ENCODE assay signal across 8 mouse cellular contexts in the genomic region with DNA sequence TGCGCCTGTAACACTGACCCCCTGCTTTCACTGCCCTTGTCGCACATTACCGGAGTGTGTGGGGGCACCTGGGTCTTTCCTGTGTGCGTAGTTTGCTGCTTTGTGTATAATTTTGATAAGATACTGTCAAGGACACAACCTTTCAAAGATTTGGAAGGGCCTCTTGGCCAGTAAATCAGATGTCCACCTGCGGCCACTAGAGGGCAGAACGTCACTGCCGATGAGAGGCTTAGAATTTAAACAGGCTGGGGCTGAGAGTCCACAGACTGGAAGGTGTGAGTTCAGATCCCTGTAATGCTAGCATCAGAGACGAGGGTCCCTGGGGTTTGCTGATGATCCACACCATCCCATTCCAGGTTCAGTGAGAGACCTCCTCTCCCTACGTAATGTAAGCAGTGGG. TPM values are rescaled to one million over a fixed set of nuclear protein-coding genes. Genes with fewer than 3 reads are reported as not detected.
DNase-seq lines count a peak whose midpoint lies in the region; ATAC-seq and TF ChIP-seq lines count a peak whose summit lies in the region.

No protein-coding gene starts in this region.

- no peaks in the 10 kb centered on the region; the same call in 1 of the 2 replicates for H3K4me1 ChIP-seq in hindbrain, embryonic 11.5 days (replicated peaks; ENCODE audit: control insufficient read depth, insufficient read depth, low read length)
- H3K4me1 ChIP-seq in hindbrain, embryonic 13.5 days (replicated peaks), result no peaks in the 10 kb centered on the region
- no peaks in the 10 kb centered on the region for H3K4me1 ChIP-seq in cortical plate, adult 2 months (ENCODE audit: control insufficient read depth, insufficient read depth, low read length)
- H3K4me1 ChIP-seq in heart, postnatal 0 days (ENCODE audit: control insufficient read depth, insufficient read depth), result peaks cover 9% of the 10 kb centered on the region; the same call in 1 of the 2 replicates
- no peaks in the 10 kb centered on the region for H3K4me1 ChIP-seq in limb, embryonic 14.5 days (ENCODE audit: control insufficient read depth, insufficient read depth, low read length)

- H3K36me3 ChIP-seq in hindbrain, embryonic 11.5 days (ENCODE audit: control insufficient read depth, insufficient read depth, low read length), result 0 out of 2 replicates have a peak, but pooled peaks cover 2% of the 10 kb centered on the region
- H3K36me3 ChIP-seq in hindbrain, embryonic 13.5 days, result peaks cover 46% of the 10 kb centered on the region
- peaks cover 32% of the 10 kb centered on the region for H3K36me3 ChIP-seq in heart, postnatal 0 days (replicated peaks; ENCODE audit: control insufficient read depth, insufficient read depth, low read length)
- peaks cover 57% of the 10 kb centered on the region for H3K36me3 ChIP-seq in limb, embryonic 14.5 days (ENCODE audit: control insufficient read depth, insufficient read depth, low read length)

- TF ChIP-seq EP300 in heart, postnatal 0 days (IDR thresholded peaks at IDR 0.05; ENCODE audit: low read depth), result no peak

- WGBS in hindbrain, embryonic 11.5 days, result 36% methylated on average over 9 of the region's 9 CpGs
- 39% methylated on average over 9 of the region's 9 CpGs for WGBS in hindbrain, embryonic 13.5 days
- 21% methylated on average over 9 of the region's 9 CpGs for WGBS in heart, postnatal 0 days
- WGBS in limb, embryonic 14.5 days, result 43% methylated on average over 9 of the region's 9 CpGs

- TF ChIP-seq POLR2A in cortical plate, adult 2 months (IDR thresholded peaks at IDR 0.05; ENCODE audit: extremely low read depth, insufficient read depth, low read length), result no peak
- TF ChIP-seq POLR2A in limb, embryonic 14.5 days (IDR thresholded peaks at IDR 0.05; ENCODE audit: borderline replicate concordance, extremely low read depth, insufficient read depth, insufficient read length), result no peak

- no peak overlapping the region for H3K4me2 ChIP-seq in hindbrain, embryonic 11.5 days (replicated peaks; ENCODE audit: low read depth, low read length)
- no peak overlapping the region for H3K4me2 ChIP-seq in hindbrain, embryonic 13.5 days
- H3K4me2 ChIP-seq in heart, postnatal 0 days (ENCODE audit: low read depth, low read length), result no peak overlapping the region
- no peak overlapping the region for H3K4me2 ChIP-seq in limb, embryonic 14.5 days (replicated peaks; ENCODE audit: low read depth, low read length, severe bottlenecking)

- no peaks in the 10 kb centered on the region for H3K27me3 ChIP-seq in hindbrain, embryonic 11.5 days (ENCODE audit: control insufficient read depth, insufficient read depth, low read length)
- no peaks in the 10 kb centered on the region for H3K27me3 ChIP-seq in hindbrain, embryonic 13.5 days
- H3K27me3 ChIP-seq in heart, postnatal 0 days (ENCODE audit: control insufficient read depth, insufficient read depth, low read length), result no peaks in the 10 kb centered on the region
- H3K27me3 ChIP-seq in limb, embryonic 14.5 days (ENCODE audit: control insufficient read depth, insufficient read depth, low read length), result no peaks in the 10 kb centered on the region

- no peaks in the 10 kb centered on the region for H3K9me3 ChIP-seq in hindbrain, embryonic 11.5 days (ENCODE audit: control insufficient read depth, low read length)
- H3K9me3 ChIP-seq in hindbrain, embryonic 13.5 days, result no peaks in the 10 kb centered on the region
- H3K9me3 ChIP-seq in heart, postnatal 0 days (replicated peaks; ENCODE audit: control insufficient read depth, low read length), result no peaks in the 10 kb centered on the region
- H3K9me3 ChIP-seq in limb, embryonic 14.5 days (ENCODE audit: control insufficient read depth, low read length), result no peaks in the 10 kb centered on the region

- peak; percentile 82 for DNase-seq in hindbrain, embryonic 11.5 days (ENCODE audit: low spot score)
- DNase-seq in T-cell, adult 2 months (ENCODE audit: low spot score), result peak; percentile 74
- DNase-seq in heart, postnatal 0 days (ENCODE audit: low spot score), result peak; percentile 78
- DNase-seq in limb, embryonic 14.5 days (ENCODE audit: low spot score), result peak; percentile 71
- DNase-seq in monocyte, adult 2 months (ENCODE audit: low read depth in 1 of 2, low spot score in 2 of 2), result peak; percentile 33 to 56
- peak; percentile 77 to 90 for DNase-seq in spleen, postnatal 4 days (ENCODE audit: low spot score in 2 of 2)

- peak; percentile 62 for TF ChIP-seq CTCF in cortical plate, adult 2 months (IDR thresholded peaks at IDR 0.05; ENCODE audit: extremely low read depth, insufficient read depth, low read length)
- peak; percentile 87 for TF ChIP-seq CTCF in heart, postnatal 0 days (IDR thresholded peaks at IDR 0.05; ENCODE audit: low read depth)

- ATAC-seq in hindbrain, embryonic 11.5 days (ENCODE audit: low FRiP score), result no peak; the same call in 1 of the 2 replicates
- ATAC-seq in hindbrain, embryonic 13.5 days (ENCODE audit: low FRiP score), result no peak
- no peak; the same call in 1 of the 2 replicates for ATAC-seq in heart, postnatal 0 days (ENCODE audit: insufficient read depth, low read depth)
- ATAC-seq in limb, embryonic 14.5 days (ENCODE audit: low FRiP score, low read depth), result no peak

- no peak overlapping the region for H3K27ac ChIP-seq in hindbrain, embryonic 11.5 days (ENCODE audit: low read depth, low read length)
- H3K27ac ChIP-seq in hindbrain, embryonic 13.5 days, result no peak overlapping the region
- no peak overlapping the region for H3K27ac ChIP-seq in cortical plate, adult 2 months (ENCODE audit: insufficient read depth, low read length)
- H3K27ac ChIP-seq in heart, postnatal 0 days (ENCODE audit: low read depth), result no peak overlapping the region
- H3K27ac ChIP-seq in limb, embryonic 14.5 days (replicated peaks; ENCODE audit: low read depth, low read length), result no peak overlapping the region

- no peak overlapping the region for H3K4me3 ChIP-seq in hindbrain, embryonic 11.5 days (ENCODE audit: low read depth, low read length)
- no peak overlapping the region for H3K4me3 ChIP-seq in hindbrain, embryonic 13.5 days
- no peak overlapping the region for H3K4me3 ChIP-seq in cortical plate, adult 2 months (ENCODE audit: insufficient read depth, low read length)
- no peak overlapping the region for H3K4me3 ChIP-seq in heart, postnatal 0 days (ENCODE audit: low read depth, low read length)
- H3K4me3 ChIP-seq in limb, embryonic 14.5 days (replicated peaks; ENCODE audit: low read length), result no peak overlapping the region

- no peak overlapping the region for H3K9ac ChIP-seq in hindbrain, embryonic 11.5 days (ENCODE audit: low read depth, low read length)
- no peak overlapping the region for H3K9ac ChIP-seq in hindbrain, embryonic 13.5 days
- no peak overlapping the region for H3K9ac ChIP-seq in heart, postnatal 0 days (replicated peaks; ENCODE audit: low read depth, low read length)
- no peak overlapping the region for H3K9ac ChIP-seq in limb, embryonic 14.5 days (ENCODE audit: low read depth, low read length, severe bottlenecking)

RNA-seq across cellular contexts. Expression of a gene that starts 13.5 kb away (rescaled TPM):
- polyA plus RNA-seq in hindbrain, embryonic 11.5 days (2014; fragmentation: Nextera tagmentation; extraction: Ambion mirVana), result 134 and 149 TPM in 2 replicates
- 93.8 and 103 TPM in 2 replicates for polyA plus RNA-seq in hindbrain, embryonic 13.5 days (2015; fragmentation: Nextera tagmentation; extraction: Ambion mirVana)
- 12.8 and 13.1 TPM in 2 replicates for polyA plus RNA-seq in cortical plate, adult 2 months (2012; rRNA removed)
- total RNA-seq in heart, postnatal 0 days (2014; rRNA removed; ENCODE audit: low replicate concordance), result 125 and 141 TPM in 2 replicates
- polyA plus RNA-seq in heart, postnatal 0 days (2015; fragmentation: Nextera tagmentation; extraction: Ambion mirVana), result 100 and 108 TPM in 2 replicates
- polyA plus RNA-seq in limb, embryonic 14.5 days (2012; rRNA removed), result 679 and 759 TPM in 2 replicates
- polyA plus RNA-seq in limb, embryonic 14.5 days (2014; fragmentation: Nextera tagmentation; extraction: Ambion mirVana), result 569 and 577 TPM in 2 replicates

RNA-seq across cellular contexts. Expression of a gene that starts 16.0 kb away (rescaled TPM):
- 15.7 and 17.1 TPM in 2 replicates for polyA plus RNA-seq in hindbrain, embryonic 11.5 days (2014; fragmentation: Nextera tagmentation; extraction: Ambion mirVana)
- polyA plus RNA-seq in hindbrain, embryonic 13.5 days (2015; fragmentation: Nextera tagmentation; extraction: Ambion mirVana), result 14.8 and 17.1 TPM in 2 replicates
- 21.4 and 23.2 TPM in 2 replicates for polyA plus RNA-seq in cortical plate, adult 2 months (2012; rRNA removed)
- total RNA-seq in heart, postnatal 0 days (2014; rRNA removed; ENCODE audit: low replicate concordance), result 8.3 and 22.0 TPM in 2 replicates
- polyA plus RNA-seq in heart, postnatal 0 days (2015; fragmentation: Nextera tagmentation; extraction: Ambion mirVana), result 12.4 and 13.3 TPM in 2 replicates
- polyA plus RNA-seq in limb, embryonic 14.5 days (2012; rRNA removed), result 50.4 and 54.1 TPM in 2 replicates
- polyA plus RNA-seq in limb, embryonic 14.5 days (2014; fragmentation: Nextera tagmentation; extraction: Ambion mirVana), result 18.6 and 21.4 TPM in 2 replicates

RNA-seq across cellular contexts. Expression of a gene that starts 16.3 kb away (rescaled TPM):
- polyA plus RNA-seq in hindbrain, embryonic 11.5 days (2014; fragmentation: Nextera tagmentation; extraction: Ambion mirVana), result 58.2 and 62.7 TPM in 2 replicates
- polyA plus RNA-seq in hindbrain, embryonic 13.5 days (2015; fragmentation: Nextera tagmentation; extraction: Ambion mirVana), result 58.0 and 58.5 TPM in 2 replicates
- polyA plus RNA-seq in cortical plate, adult 2 months (2012; rRNA removed), result 89.5 and 92.3 TPM in 2 replicates
- 21.5 and 73.9 TPM in 2 replicates for total RNA-seq in heart, postnatal 0 days (2014; rRNA removed; ENCODE audit: low replicate concordance)
- 38.2 and 43.7 TPM in 2 replicates for polyA plus RNA-seq in heart, postnatal 0 days (2015; fragmentation: Nextera tagmentation; extraction: Ambion mirVana)
- polyA plus RNA-seq in limb, embryonic 14.5 days (2012; rRNA removed), result 82.7 and 86.8 TPM in 2 replicates
- polyA plus RNA-seq in limb, embryonic 14.5 days (2014; fragmentation: Nextera tagmentation; extraction: Ambion mirVana), result 68.1 and 69.6 TPM in 2 replicates

RNA-seq across cellular contexts. Expression of a gene that starts 25.1 kb away (rescaled TPM):
- 12.9 and 13.2 TPM in 2 replicates for polyA plus RNA-seq in hindbrain, embryonic 11.5 days (2014; fragmentation: Nextera tagmentation; extraction: Ambion mirVana)
- polyA plus RNA-seq in hindbrain, embryonic 13.5 days (2015; fragmentation: Nextera tagmentation; extraction: Ambion mirVana), result 26.9 and 28.3 TPM in 2 replicates
- polyA plus RNA-seq in cortical plate, adult 2 months (2012; rRNA removed), result 30.7 and 37.0 TPM in 2 replicates
- total RNA-seq in heart, postnatal 0 days (2014; rRNA removed; ENCODE audit: low replicate concordance), result 48.9 and 51.6 TPM in 2 replicates
- polyA plus RNA-seq in heart, postnatal 0 days (2015; fragmentation: Nextera tagmentation; extraction: Ambion mirVana), result 59.5 and 67.9 TPM in 2 replicates
- 56.1 and 64.6 TPM in 2 replicates for polyA plus RNA-seq in limb, embryonic 14.5 days (2012; rRNA removed)
- 88.4 and 89.0 TPM in 2 replicates for polyA plus RNA-seq in limb, embryonic 14.5 days (2014; fragmentation: Nextera tagmentation; extraction: Ambion mirVana)

RNA-seq across cellular contexts. Expression of a gene that starts 25.8 kb away (rescaled TPM):
- polyA plus RNA-seq in hindbrain, embryonic 11.5 days (2014; fragmentation: Nextera tagmentation; extraction: Ambion mirVana), result 13.0 and 16.0 TPM in 2 replicates
- 13.8 and 14.5 TPM in 2 replicates for polyA plus RNA-seq in hindbrain, embryonic 13.5 days (2015; fragmentation: Nextera tagmentation; extraction: Ambion mirVana)
- 14.6 and 15.5 TPM in 2 replicates for polyA plus RNA-seq in cortical plate, adult 2 months (2012; rRNA removed)
- 5.4 and 12.5 TPM in 2 replicates for total RNA-seq in heart, postnatal 0 days (2014; rRNA removed; ENCODE audit: low replicate concordance)
- polyA plus RNA-seq in heart, postnatal 0 days (2015; fragmentation: Nextera tagmentation; extraction: Ambion mirVana), result 3.8 TPM in 2 replicates
- polyA plus RNA-seq in limb, embryonic 14.5 days (2012; rRNA removed), result 25.2 and 26.8 TPM in 2 replicates
- 16.0 and 19.6 TPM in 2 replicates for polyA plus RNA-seq in limb, embryonic 14.5 days (2014; fragmentation: Nextera tagmentation; extraction: Ambion mirVana)
